Mouse (Mus musculus) MN1 (cell line): ENCODE measurements around the gene Slc8b1.

Source experiments
- DNase-seq: peaks from one replicate; pipeline ENCODE4 v3.0.0-alpha.2; 2016; ENCODE audit warnings: low spot score

The Slc8b1 gene

GRCm38 (mm10) chr5:120567761-120568211 is 56.8 kb downstream of the Slc8b1 start:
- DNase-seq = no peak

- no peak for DNase-seq
Observed at GRCm38 (mm10) chr5:120568336-120568768, 57.4 kb downstream of the Slc8b1 start.

GRCm38 (mm10) chr5:120568964-120569363 is 58.0 kb downstream of the Slc8b1 start:
- no peak for DNase-seq

- no peak for DNase-seq
Observed at GRCm38 (mm10) chr5:120569791-120570190, 58.8 kb downstream of the Slc8b1 start.

GRCm38 (mm10) chr5:120570289-120570897 is 59.4 kb downstream of the Slc8b1 start:
- DNase-seq = no peak

GRCm38 (mm10) chr5:120571056-120571740 is 60.2 kb downstream of the Slc8b1 start:
- no peak for DNase-seq

- no peak for DNase-seq
Observed at GRCm38 (mm10) chr5:120574469-120575063, 63.6 kb downstream of the Slc8b1 start.

- no peak for DNase-seq
Observed at GRCm38 (mm10) chr5:120576781-120577301, 65.9 kb downstream of the Slc8b1 start.

GRCm38 (mm10) chr5:120577935-120578441 is 67.0 kb downstream of the Slc8b1 start:
- DNase-seq = peak; percentile 71

- peak; percentile 69 for DNase-seq
Observed at GRCm38 (mm10) chr5:120578504-120579081, 67.6 kb downstream of the Slc8b1 start.

GRCm38 (mm10) chr5:120579211-120579897 is 68.4 kb downstream of the Slc8b1 start:
- peak; percentile 88 for DNase-seq

GRCm38 (mm10) chr5:120579898-120580626 is 69.1 kb downstream of the Slc8b1 start:
- no peak for DNase-seq

- DNase-seq = peak; percentile 30
Observed at GRCm38 (mm10) chr5:120582002-120582401, 71.0 kb downstream of the Slc8b1 start.

GRCm38 (mm10) chr5:120583511-120583910 is 72.5 kb downstream of the Slc8b1 start:
- no peak for DNase-seq
